Mouse (Mus musculus) embryo, embryonic 11 days (tissue): ENCODE data around the gene Det1.

Experiments
- DNase-seq: peaks from one replicate; pipeline ENCODE4 v3.0.0-alpha.2; 2015

Det1 gene

DNA sequence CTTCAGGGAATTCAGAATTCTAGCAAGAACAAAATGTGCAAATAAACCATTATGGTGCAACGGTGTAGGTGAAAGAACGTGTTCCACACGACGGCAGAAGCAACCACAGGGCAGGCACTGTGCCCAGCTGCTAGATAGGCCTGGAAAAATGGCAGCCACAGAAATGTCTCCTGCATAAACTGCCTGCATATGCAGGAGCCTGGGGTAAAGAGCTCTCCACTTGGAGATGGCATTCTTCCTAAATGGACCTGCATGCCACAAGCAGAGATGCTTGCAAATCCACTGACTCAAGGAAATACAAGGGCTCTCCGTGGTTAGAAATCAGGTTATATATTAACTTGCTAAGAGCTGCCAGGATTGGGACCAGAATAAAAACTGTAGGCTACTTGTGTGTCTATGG is 68.3 kb downstream of the Det1 start:
- DNase-seq: no peak
